Mouse (Mus musculus) retina, postnatal 7 days (tissue): ENCODE data around the gene Gatd1.
"Not testable (repeated sequence)": the region's sequence is repeated elsewhere in the genome, so short reads cannot be mapped to it uniquely, and the experiment has no call there.

Source experiments
- DNase-seq: peaks from one replicate; pipeline ENCODE4 v3.0.0-alpha.2; 2012; ENCODE audit warnings: low read depth, low spot score

The Gatd1 gene

DNA sequence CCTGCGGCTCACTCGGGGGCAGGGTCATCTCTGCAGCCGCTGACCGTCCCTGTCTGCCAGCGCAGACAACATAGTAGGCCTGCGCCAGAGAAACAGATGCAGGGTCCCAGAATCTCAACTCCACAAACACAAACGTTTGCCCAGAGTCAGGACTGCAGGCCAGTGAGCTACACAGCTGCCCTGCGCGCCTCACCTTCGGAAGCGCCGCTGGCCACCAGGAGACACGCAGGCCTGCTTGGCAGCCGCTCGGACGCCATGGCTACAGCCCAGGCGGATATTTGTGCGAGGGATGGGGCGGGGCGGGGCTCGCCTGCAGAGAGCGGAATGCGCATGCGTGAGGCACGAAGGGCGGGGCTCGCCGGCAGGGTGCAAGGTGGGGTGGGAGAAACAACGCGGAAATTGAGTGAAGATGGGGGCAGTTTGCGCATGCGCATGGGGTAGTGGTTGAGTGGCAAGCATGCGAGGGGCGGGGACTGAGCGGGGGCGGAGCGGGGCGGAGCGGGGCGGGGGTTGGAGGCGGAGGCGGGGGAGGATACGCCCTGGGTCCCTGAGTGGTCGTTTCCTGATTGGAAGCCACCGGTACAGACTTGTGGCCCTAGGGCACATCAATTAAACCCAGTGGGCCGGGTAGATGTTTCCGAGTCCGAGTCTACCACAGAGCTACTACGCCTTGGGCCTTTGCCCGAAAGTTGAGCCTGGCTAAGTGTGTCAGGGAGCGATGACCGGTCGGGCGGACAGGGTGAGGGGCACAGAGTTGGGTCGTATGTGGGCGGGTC is at the start of gene Gatd1:
Gene Gatd1, minus strand, starts transcription at position 328 of the 776 bp plus-strand sequence.
- peak; percentile 100 for DNase-seq

DNA sequence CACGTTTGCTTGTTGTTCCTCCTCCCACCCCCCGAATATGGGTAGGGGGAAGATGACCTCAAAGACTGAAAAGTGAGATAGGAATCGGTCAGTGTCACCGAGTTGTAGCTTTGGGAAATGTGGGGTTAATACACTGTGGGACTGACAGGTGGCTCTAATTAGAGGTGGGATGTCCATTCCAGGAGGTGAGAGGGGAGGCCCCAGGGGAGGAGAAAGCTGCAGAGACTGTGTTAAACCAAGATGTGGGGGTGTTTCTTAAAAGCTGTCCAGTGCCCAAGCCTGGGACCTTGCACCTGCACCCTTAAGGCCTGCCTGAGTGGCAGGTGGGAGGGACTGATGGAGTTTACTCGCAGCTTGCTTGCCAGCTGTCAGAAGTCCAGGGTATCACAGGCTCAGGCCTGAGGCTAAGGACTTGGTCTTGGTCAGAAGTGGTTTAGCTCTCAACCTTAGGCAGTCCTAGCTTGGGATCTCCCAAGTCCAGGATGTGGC is 48.4 kb upstream of the Gatd1 start:
- no peak for DNase-seq

- no peak for DNase-seq
These were observed 47.8 kb upstream of the Gatd1 start for GRCm38 (mm10) chr7:141461521-141462332.

- DNase-seq: no peak
These were observed 46.6 kb upstream of the Gatd1 start, which contains the start of gene Cracr2b for GRCm38 (mm10) chr7:141460391-141461113. TSS of gene Cracr2b (plus strand) at chr7:141461094.

DNA sequence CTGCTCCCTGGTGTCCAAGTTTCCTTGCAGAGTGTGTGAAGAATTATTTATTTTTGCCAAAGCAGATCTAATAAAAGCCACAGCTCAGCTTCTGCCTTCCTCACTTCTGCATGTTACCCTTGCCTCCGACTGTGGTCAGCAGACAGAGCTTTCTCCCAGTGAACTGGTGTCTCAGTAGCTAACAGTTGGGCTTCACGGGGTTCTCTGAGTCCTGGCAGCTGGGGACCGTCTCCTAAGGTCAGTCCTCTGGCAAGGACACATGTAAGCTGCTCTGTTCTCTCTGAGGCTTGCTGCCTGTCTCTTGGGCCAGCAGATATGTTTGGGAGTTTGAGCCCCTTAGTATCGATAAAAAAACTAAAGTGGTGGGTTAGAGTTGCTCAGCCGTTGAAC is 46.1 kb upstream of the Gatd1 start:
- no peak for DNase-seq

DNA sequence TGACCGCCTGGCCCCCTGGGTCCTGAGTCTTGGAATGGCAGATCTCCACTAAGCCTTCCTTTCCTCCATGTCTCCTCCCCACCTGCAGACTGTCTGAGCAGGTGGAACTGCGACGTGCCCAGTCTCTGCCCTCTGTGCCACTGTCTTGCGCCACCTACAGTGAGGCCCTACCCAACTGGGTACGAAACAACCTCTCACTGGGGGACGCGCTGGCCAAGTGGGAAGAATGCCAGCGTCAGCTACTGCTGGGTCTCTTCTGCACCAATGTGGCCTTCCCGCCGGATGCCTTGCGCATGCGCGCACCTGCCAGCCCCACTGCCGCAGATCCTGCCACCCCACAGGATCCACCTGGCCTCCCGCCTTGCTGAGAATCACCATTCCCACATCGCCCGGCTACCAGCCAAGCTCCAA is 45.4 kb upstream of the Gatd1 start:
- DNase-seq: no peak

- DNase-seq: no peak
These were observed 44.7 kb upstream of the Gatd1 start for GRCm38 (mm10) chr7:141458661-141459060.

DNA sequence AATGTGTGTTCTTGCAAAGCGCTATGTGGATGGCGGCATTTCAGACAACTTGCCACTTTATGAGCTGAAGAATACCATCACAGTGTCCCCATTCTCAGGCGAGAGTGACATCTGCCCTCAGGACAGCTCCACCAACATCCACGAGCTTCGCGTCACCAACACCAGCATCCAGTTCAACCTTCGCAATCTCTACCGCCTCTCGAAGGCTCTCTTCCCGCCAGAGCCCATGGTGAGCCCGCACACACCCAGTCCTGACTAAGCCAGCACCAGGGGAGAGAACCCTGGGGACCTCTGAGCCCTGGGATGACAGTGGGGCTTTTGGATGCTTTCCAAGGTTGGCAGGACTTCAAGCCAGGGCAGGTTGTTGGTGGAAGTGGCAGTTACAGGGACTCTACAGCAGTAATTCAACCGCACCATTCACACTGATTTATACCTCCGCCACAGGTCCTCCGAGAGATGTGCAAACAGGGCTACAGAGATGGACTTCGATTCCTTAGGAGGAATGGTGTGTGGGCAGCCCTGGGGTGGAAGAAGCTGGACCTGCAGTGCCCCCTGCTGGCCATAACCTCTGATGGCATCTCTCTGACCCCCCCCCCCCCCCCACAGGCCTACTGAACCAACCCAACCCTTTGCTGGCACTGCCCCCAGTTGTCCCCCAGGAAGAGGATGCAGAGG is 44.2 kb upstream of the Gatd1 start:
- DNase-seq: no peak

- no peak for DNase-seq
These were observed 43.3 kb upstream of the Gatd1 start for GRCm38 (mm10) chr7:141457236-141457635.

GRCm38 (mm10) chr7:141456739-141457138 is 42.8 kb upstream of the Gatd1 start:
- DNase-seq: no peak

GRCm38 (mm10) chr7:141455610-141456314 is 41.8 kb upstream of the Gatd1 start:
- no peak for DNase-seq

GRCm38 (mm10) chr7:141454967-141455551 is 41.1 kb upstream of the Gatd1 start, which contains the start of gene Pnpla2:
TSS of gene Pnpla2 (plus strand) at chr7:141455198.
- DNase-seq: peak; percentile 85

- DNase-seq: no peak
These were observed 39.7 kb upstream of the Gatd1 start for GRCm38 (mm10) chr7:141453636-141454035.

GRCm38 (mm10) chr7:141451928-141452327 is 38.0 kb upstream of the Gatd1 start:
- no peak for DNase-seq

DNA sequence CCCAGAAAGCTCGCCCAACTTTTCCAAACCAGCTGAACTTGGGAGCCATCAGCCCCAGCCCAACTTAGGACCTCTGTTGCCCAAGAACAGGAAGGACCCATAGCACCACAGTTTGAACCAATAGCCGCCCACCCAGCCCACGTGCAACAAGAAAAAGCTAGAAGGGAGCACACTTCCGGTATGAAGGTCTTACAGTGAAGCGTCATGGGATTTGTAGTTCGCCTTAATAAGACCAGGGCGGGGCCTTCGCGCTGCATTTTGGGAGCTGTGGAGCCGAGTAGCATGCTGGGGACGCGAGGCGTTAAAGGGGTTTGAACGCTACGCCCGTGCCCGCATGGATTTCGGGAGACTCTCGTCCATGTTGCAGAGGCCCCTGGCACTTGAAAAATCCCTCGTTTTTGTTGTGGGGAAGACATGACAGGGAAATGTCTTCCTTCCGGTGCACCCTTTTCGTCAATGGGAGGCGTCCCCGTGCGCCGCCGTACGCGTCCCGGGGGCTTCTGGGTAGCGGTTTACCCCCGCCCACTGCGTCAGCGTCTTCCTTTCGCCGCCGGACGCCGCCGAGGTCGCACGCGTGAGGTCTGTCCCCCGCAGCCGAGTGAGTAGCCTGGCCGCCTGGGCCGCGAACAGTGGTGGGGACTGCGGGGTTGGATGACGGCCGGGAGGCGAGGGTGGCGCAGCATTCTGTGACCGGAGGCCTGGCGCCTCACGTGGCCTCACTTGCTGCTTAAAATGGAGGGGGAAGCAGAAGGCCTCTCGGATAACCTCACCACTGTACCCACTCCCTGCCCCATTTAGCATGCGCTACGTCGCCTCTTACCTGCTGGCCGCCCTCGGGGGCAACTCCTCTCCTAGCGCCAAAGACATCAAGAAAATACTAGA is 33.4 kb upstream of the Gatd1 start, which contains the start of gene Rplp2:
Gene Rplp2, plus strand, starts transcription at position 261 of the 882 bp plus-strand sequence.
- DNase-seq: peak; percentile 86

- DNase-seq: not testable (repeated sequence)
These were observed 32.4 kb upstream of the Gatd1 start for GRCm38 (mm10) chr7:141446374-141446773.

- no peak for DNase-seq
These were observed 29.9 kb upstream of the Gatd1 start, which contains the start of gene Pidd1 for GRCm38 (mm10) chr7:141443828-141444237. TSS of gene Pidd1 (minus strand) at chr7:141444025.

- no peak for DNase-seq
These were observed 29.3 kb upstream of the Gatd1 start for GRCm38 (mm10) chr7:141443081-141443821.
